Mouse (Mus musculus) CD4-positive helper T cell, adult 2 months (primary cell): ENCODE results near the gene Pex5.

Experiments used
- DNase-seq: peaks from one replicate; pipeline ENCODE4 v3.0.0-alpha.2; 2012; ENCODE audit warnings: low read depth, missing footprints, low spot score

Pex5 gene

DNA sequence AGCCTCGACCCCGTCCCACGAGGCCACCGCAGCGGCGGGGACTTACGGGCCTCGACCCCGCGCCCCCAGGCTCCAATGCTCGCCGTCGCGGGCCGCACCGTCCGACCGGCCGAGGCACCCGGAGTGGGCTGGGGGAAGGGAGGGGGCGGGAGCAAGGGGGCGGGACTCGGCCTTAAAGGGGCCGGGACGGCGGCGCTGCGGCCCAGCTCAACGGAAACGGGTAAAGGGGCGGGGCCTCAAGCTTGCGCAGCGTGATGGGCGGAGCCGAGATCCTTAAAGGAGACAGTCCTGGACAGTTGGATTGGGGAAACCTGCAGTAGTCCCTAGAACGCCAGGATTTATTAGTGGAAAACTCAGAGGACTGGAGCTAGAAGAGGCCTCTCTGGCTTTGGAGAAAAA is at the start of gene Pex5:
Gene Pex5, minus strand, starts transcription at position 141 of the 399 bp plus-strand sequence.
- peak; percentile 91 for DNase-seq

DNA sequence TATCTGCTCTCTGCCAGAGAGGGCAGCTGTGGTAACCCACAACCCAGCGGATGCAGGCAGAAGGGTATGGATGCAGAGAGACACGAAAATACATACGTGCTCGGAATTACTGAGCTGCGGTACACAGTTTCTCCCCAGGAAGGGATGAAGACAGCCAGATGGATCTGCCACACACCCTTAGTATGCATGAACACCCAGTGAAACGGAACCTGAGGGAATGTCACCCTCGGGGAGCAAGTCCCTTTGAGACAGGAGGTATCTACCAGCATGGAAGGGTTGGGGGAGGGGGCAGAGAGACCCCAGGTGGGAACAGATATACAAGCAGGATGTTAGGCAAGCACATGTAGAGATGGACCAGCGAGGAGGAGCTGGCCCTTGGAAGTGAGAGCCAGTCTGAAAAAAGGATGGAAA is 49.0 kb upstream of the Pex5 start:
- no peak for DNase-seq

DNA sequence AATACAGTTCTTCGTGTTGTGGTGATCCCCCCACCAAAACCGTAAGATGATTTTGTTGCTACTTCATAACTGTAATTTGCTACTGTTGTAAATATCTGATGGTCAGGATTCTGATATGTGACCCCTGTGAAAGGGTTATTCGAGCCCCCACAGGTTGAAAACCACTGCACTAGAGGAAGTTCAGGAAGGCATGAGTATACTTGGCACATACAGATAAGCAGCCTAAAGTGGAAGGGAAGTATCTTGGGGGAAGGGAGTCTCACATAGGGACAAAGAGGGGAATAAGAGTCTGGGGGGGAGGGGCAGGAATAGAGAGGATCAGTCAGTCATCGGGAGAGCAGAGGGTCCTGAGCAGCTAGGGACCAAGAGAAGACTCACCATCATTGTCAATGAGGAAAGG is 44.5 kb upstream of the Pex5 start:
- no peak for DNase-seq

DNA sequence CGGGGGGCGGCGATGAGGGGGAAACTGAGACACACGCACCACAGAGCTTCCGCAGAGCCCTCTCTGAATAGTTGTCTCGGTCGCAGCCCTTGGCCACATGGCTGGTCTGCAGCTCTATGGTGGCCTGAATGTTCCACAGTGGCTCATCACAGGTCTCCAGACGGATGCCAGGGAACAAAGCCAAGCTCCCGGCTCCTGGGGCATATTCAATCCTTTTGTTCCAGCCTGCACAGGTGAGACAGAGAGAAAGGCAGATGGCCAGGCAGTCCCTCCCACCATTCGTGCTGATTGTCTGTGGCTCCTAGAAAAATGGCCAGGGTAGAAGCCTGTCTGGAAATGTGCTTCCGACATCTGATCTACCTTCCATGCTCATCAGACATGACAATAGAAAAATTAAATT is 43.6 kb upstream of the Pex5 start:
- DNase-seq: no peak

DNA sequence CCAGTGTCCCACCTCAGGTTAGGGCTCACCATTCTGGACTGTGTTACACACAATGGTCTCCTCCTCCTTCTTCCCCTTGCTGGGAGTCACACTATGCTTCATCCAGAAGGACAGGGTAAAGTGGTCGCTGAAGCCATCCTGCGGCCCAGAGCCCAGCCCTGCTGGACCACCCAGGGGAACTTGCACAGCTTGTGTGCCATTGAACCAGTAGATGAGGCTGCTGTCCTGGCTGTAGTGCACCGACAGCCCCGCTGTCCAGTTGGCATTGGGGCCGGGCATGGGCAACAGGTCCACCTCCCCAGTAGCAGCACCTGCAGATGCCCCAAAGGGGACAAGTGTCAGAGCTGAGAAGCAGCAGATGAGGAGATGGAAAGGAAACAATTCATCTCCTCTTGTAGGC is 43.0 kb upstream of the Pex5 start:
- no peak for DNase-seq

DNA sequence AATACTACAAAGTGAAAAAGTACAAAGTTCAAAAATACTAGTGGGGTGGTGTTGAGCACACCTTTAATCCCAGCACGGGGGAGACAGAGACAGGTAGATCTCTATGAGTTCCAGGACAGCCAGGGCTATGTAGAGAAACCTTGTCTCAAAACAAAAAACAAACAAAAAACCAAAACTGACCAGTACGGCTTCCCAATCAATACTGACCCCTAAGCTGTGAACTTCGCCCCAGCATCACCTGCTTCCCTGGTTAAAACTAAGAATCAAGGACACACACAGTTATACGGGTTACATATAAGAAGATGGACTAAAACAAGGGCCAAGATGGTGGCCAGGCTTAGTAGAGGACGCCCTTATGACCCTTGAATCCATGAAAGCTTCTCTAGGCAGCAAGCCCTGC is 41.4 kb upstream of the Pex5 start:
- no peak for DNase-seq

DNA sequence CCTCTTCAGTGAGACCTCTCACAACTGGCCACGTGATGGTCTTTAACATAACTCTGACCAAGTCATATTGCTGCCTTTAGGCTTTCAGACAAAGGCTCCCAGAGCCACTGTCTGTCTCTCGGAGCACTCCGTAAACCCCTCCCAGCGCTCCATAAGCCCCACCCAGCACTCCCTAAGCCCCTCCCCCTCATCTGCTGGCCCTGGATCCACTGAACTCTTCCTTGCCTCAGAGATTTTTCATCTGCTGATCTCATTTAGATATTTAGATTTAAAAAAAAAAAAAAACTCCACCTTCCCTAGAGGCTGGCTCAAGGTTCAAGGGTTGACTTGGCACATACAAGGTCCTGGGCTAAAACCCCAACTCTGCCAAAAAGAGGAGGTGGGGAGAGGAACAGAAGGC is 38.9 kb upstream of the Pex5 start:
- no peak for DNase-seq

DNA sequence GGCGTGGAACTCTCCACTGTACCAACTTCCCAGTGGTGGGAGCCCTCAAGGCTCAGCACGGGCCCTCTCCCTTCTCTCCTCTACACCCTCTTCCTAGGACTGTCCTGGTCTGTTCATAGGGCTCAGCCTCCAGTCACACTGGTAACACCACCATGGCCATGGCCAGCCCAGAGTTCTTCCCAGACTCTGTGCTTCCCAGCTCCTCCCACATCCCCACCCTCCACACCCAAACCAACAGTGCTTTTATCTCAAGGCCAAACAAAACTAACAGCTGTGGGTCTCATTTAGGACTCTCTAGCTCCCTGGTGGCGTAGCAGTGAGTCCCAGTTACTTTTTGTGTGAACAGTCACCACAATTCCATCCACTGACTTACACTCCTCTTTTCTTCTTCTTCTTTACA is 37.1 kb upstream of the Pex5 start:
- no peak for DNase-seq

DNA sequence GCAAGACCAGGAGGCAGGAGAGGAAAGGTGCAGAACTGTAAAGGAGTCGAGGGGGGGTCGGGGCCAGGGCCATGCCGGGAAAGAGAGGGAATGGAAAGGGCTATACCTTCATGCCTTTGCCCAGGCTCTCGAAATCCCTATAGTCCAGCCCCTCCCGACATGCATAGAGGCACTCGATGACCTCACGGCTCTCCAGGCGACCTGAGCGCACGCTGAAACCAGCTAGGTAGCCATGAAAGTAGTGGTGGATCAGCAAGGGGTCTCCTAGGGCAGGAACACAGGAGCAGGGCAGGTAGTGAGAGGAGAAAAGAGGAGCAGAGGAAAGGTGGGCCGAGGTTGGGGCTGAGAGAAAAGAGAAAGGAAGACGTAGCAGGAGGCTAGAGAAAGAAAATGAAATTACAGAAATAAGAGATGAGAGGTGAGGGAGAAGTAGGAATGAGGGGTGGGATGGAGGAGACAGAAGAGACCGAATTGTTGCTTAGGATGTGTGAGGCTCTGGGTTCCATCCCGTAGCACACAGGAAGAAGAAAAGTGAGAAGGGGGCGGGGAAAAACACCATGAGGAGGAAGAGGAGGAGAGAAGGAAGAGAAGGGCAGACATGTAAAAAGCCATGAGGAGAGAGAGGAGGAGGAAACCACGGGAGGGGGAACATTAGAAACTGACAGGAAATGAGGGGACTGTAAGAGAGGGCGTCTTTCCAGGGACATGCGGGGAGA is 35.0 kb upstream of the Pex5 start:
- DNase-seq: no peak

DNA sequence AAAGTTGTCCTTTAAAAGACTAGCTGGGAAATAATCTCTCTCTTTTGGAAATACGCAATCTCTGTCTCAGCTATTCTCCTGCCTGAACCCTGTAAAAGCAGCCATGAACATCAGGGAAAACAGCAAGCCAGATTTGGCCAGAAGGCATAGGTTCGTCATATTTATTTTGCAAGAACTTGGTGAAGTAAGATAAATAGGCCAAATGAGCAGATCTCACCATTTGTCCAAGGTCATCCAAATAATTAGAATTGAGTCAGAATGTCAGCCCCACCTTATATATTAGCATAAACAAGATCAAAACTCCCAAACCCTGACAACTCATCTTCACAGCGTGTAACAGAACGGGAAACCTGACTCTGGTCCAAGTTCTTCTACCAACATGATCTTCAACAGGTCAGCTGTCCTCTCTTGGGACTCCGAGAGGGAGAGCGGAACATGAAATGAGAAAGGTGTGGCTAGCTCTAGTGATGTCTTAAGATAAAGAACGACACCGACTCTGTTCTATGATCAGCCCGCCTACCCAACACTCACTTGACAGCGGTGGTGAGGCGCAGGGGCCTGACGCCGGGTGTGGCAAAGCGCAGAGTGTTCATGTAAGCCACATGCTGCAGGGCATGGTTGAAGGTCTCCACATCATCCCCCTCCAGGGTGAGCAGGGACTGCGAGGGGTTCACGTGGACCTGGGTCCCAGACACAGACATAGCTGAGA is 34.2 kb upstream of the Pex5 start:
- DNase-seq: no peak

DNA sequence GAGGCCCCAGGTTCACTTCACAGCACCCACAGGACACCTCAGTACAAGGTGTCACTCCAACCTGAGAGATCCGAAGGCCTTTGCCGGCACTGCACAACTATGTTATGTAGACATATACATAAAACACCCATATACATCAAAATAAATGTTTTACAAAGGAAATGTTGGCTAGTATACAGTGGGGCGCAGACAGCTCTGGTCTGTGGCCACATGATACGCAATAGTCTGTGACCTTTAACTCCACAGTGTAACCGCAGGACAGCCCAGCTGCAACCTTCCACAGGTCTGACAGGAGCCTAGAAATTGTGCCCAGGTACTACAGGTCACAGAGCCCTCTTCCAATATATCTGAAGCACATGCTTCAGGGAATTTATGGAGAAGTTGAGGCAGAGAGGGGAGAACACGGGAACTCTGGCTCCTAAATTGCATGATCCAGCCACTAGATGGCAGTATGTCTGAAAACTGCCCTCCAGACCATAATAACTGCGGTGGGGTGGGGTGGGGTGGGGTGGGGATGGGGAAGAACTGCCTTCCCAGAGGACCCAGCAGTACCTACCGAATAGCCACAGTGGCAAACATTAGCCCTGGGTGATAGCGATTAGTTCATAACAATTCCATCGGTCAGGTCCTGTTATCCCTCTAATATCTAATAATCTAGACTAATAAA is 33.5 kb upstream of the Pex5 start:
- no peak for DNase-seq

DNA sequence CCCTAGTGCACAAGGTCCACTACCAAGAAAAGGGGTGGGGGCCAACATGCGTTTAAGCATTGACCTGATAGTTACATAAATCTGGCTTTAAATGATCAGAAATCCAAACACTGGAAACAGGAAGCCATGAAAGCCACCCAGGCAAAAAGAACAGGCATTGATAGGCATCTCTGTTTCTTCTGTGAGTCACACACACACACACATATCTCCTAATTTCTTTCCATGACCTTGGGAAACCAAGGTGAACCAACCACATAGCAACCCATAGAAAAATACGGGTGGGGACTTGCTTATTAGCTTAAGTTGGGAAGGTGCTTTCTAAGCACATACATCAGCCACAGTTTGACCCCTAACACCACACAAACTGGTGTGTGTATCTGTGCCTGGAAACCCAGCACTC is 32.5 kb upstream of the Pex5 start:
- no peak for DNase-seq

DNA sequence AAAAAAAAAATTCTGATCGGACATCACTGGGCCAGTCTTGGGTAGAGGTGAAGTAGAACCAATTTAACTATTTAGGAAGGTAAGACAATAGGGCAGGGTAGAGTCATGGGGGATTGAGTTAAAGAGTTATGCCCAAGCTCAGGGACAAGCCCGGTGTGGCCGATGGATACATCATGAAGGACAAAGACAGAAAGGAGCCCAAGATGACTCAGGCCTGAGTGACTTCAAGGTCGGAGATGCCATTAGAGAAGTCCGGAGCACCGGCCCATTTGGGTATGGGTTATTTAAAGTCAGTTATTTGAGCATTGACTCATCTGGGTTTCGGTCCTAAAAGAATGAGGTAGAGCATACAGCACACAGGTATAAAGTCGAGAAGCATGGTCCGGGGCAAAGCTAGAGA is 31.6 kb upstream of the Pex5 start:
- no peak for DNase-seq

DNA sequence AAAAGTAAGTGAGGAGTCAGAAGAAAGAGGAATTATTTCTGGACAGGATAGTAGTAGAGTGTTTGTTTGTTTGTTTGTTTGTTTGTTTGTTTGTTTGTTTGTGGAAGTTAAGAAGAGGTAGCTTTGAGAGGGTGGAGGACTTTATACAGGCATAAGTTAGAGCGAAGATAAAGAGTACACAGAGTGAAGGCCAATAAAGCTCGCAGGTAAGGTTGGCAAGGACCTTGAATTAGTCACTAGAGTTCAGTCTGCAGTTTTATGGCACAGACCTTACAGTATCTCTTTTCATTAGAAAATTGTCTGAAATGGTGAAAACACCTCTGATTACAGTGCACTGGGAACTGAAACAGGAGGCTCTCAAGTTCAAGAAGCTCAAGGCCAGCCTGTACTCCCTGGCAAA is 31.2 kb upstream of the Pex5 start:
- no peak for DNase-seq

DNA sequence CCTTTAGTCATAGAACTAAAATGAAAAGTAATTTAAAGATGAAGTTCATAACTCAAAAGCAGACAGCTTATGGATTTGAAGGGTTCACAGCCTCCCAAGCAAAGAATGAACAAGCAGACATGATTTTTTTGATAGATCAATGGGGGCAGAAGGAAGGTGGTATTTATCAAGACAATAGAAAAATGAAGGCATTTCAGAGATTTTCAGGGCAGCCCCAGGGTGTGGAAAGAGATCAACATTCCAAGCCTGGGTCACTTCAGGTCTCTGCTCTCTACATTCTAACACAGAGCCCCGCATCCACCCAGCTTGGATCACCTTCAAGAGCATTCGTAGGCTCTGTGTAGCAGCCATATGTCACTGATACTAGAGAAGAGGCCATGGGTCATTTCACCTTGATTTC is 28.5 kb upstream of the Pex5 start:
- no peak for DNase-seq

DNA sequence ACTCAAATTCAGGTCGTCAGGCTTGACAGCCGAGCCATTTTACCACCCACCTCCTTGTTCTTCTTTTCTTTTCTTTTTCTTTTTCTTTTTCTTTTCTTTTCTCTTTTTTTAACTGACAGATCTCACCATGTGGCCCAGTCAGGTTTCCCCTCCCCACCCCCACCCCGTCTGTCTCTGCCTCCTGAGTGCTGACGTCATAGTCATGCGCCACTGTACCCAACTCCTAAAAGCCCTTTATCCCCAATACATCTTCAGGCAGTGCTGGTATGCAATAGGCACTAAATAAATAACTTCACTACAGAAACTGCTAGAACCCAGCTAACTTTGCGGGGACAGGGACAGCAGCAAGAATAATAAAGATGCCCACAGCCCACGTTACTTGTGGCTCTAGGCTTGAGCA is 21.4 kb upstream of the Pex5 start:
- no peak for DNase-seq

DNA sequence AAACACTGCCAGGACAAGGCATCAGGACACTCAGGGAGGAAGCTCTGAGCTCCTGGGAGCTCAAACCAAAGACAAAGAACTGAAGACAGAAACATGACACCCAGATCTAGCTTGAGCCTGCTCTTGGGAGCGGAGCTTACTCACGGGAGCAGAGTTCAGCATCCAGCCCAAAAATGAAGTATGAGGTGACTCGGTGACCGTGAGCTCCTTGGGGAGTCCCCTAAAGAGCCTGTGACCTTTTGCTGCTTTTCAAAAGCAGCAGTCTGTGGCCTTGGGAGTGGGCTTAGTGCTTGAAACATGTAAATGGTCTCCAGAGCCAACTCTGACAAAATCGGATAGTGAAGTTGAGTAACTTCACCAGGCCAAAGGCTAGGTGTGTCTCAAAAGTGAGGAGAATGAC is 20.3 kb upstream of the Pex5 start:
- DNase-seq: no peak

DNA sequence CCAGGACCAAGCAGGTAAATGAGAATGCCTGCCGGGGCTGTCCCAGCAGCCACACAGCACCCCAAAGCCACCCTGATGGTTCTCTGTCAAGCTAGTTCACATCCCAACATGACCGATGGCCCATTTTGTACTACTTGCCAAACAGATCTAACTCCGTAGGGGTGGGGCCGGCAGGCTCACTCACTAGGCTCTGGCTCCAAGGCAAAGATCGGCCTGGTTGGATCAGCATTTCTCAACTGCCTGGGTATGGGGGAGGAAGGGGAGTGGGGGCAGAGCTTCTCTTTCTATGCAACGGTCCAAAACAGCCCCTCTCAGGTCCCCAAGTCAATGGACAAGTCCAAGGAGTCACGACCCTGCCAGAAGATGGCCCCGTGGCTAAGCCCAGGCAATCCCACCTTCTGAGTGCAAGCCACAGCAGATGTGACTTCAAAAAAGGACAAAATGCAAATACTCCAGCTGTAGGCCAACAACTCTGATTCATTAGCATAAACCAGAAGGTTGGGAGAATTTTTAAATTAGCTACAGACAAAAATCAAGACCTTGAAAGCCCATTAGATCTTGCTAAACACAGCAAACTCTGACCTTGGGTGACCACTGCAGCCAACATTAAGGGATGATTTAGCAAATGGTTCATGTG is 18.9 kb upstream of the Pex5 start:
- DNase-seq: no peak

DNA sequence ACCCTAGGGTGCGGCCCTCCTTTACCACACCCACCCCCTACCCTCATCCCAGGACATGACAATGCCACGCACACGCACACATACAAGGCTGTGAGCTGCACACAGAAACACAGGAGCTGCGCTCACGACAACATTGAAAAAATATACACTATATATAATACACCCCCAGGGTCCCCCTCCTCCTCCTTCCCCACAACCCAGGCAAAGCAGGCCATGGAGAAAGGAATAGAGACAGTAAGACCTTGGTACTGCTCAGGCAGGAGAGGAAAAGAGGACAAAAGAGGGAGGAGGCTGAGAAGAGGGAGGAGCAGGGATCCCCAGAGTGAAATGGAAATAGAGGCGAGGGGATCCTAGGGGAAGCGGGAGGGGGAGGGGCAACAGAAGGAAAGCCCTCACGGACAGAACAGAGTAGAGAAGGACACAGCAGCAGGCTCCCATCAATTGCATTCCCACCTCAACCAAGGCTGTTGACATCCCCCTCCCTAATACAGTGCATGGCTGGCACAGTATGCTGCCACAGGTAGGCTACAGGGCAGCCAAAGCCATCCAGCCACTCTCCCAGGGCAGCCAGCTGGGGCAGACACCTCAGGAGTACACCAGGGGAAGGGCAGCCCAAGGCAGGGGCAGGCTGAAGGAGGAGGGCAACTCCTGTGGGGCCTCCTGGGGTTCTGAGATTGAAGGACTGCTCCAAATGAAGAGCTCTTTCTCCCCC is 16.1 kb upstream of the Pex5 start:
- no peak for DNase-seq

DNA sequence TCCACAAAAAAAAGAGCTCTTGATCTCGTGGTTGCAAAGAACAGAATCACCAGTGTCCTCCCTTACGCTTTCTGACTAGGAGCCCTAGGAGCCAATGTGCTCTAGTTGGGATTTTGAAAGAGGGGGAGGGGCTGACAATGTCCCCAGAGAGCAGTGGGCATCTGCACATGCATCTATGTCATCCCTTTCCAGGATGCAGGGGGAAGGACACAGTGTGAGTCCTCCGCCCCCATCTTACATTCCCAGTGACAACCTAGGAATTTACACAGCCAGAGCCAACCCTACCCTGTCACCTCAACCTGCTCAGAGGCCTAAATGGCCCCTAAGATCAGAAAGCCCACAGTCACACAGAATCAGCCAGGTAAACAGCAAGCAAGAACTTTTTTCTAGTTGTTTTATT is 15.5 kb upstream of the Pex5 start:
- DNase-seq: no peak

DNA sequence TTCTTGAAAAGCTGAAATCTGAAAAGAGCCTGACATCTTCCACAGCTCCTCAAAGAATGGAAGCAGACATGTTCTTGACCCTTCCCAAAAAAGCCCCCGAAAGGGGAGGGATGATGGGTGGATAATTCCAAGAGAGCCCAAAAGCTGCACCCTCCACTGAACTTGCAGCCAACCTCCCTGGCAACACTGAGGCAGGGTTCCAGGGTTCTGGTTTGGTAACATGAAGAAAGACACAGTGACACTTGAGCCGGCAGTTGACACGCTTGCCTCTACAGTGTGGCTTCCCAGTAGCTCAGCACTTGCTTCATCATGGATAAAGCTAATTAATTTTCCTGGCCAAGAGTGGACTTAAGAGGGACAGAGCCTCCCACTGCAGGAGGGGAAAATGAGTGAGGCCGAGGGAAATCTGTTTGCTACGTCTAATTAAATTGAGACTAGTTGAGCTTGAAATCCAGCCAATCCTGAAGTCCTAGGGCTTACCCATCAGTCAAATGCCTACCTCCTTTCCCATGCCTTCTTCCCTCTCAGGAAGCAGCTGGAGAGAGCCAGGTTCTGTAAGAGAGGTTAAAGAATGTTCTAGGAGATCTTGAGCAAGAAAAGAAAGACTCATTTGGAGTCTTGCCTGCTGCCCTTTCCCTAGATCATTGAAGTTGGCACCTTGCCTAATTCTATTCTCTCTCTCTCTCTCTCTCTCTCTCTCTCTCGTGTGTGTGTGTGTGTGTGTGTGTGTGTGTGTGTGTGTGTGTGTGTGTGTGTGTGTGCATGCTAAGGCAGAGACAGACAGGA is 13.1 kb upstream of the Pex5 start:
- no peak for DNase-seq
